Mouse (Mus musculus) thymus, postnatal 25 days (tissue): ENCODE measurements around the gene Pola2.

ENCODE experiments used
- DNase-seq: peaks from one replicate; pipeline ENCODE4 v3.0.0; 2022

The Pola2 gene

GRCm38 (mm10) chr19:5964804-5965203 is 802 bp upstream of the Pola2 start:
- no peak for DNase-seq

GRCm38 (mm10) chr19:5962651-5963050 is 1.4 kb downstream of the Pola2 start:
- no peak for DNase-seq

GRCm38 (mm10) chr19:5957371-5957770 is 6.6 kb downstream of the Pola2 start:
- DNase-seq: no peak

GRCm38 (mm10) chr19:5956685-5957084 is 7.3 kb downstream of the Pola2 start:
- DNase-seq: peak; percentile 72

- no peak for DNase-seq
These were observed 8.0 kb downstream of the Pola2 start for GRCm38 (mm10) chr19:5955704-5956670.

- no peak for DNase-seq
These were observed 9.1 kb downstream of the Pola2 start for GRCm38 (mm10) chr19:5954936-5955335.

- no peak for DNase-seq
These were observed 9.8 kb downstream of the Pola2 start for GRCm38 (mm10) chr19:5954031-5954710.

GRCm38 (mm10) chr19:5953201-5953770 is 10.7 kb downstream of the Pola2 start:
- DNase-seq: no peak

- DNase-seq: no peak
These were observed 11.8 kb downstream of the Pola2 start for GRCm38 (mm10) chr19:5952071-5952691.

GRCm38 (mm10) chr19:5951631-5952030 is 12.4 kb downstream of the Pola2 start:
- no peak for DNase-seq

- no peak for DNase-seq
These were observed 13.8 kb downstream of the Pola2 start for GRCm38 (mm10) chr19:5950218-5950617.

- DNase-seq: no peak
These were observed 18.1 kb downstream of the Pola2 start for GRCm38 (mm10) chr19:5945891-5946290.

- DNase-seq: no peak
These were observed 19.0 kb downstream of the Pola2 start for GRCm38 (mm10) chr19:5945027-5945426.

- no peak for DNase-seq
These were observed 19.9 kb downstream of the Pola2 start for GRCm38 (mm10) chr19:5944145-5944544.

GRCm38 (mm10) chr19:5943404-5943803 is 20.6 kb downstream of the Pola2 start:
- DNase-seq: no peak

GRCm38 (mm10) chr19:5942581-5942980 is 21.4 kb downstream of the Pola2 start:
- no peak for DNase-seq

- DNase-seq: no peak
These were observed 23.3 kb downstream of the Pola2 start for GRCm38 (mm10) chr19:5940656-5941055.

- no peak for DNase-seq
These were observed 23.8 kb downstream of the Pola2 start for GRCm38 (mm10) chr19:5940173-5940572.

GRCm38 (mm10) chr19:5939715-5940114 is 24.3 kb downstream of the Pola2 start:
- no peak for DNase-seq

GRCm38 (mm10) chr19:5938516-5938915 is 25.5 kb downstream of the Pola2 start:
- DNase-seq: no peak

- DNase-seq: no peak
These were observed 26.1 kb downstream of the Pola2 start for GRCm38 (mm10) chr19:5937836-5938406.

- no peak for DNase-seq
These were observed 26.7 kb downstream of the Pola2 start for GRCm38 (mm10) chr19:5937095-5937835.
